Mouse (Mus musculus) midbrain, embryonic 14.5 days (tissue): ENCODE measurements around the gene Itch. TPM values are rescaled to one million over a fixed set of nuclear protein-coding genes. Genes with fewer than 3 reads are reported as not detected.
"Not testable (repeated sequence)": the region's sequence is repeated elsewhere in the genome, so short reads cannot be mapped to it uniquely, and the experiment has no call there.

Experiments
- ATAC-seq: fragments of 200-750 bp; cut with Nextera tagmentation; 2 replicates; pipeline ENCODE4 v1.8.0; 2017; ENCODE audit warnings: moderate number of reproducible peaks, moderate library complexity; ENCODE audit not compliant: low FRiP score, low TSS enrichment
- DNase-seq: peaks from one replicate; pipeline ENCODE4 v3.0.0-alpha.2; 2015
- H3K27ac ChIP-seq: fragments of 300-500 bp; sonication (generic); replicated peaks from 2 replicates; pipeline ENCODE4 v1.5.1; 2014; ENCODE audit warnings: mild to moderate bottlenecking, low read depth, low read length, moderate library complexity
- H3K27me3 ChIP-seq: fragments of 300-500 bp; sonication (generic); 2 replicates; pipeline ENCODE4 v1.6.1; 2014; ENCODE audit warnings: low read length, control low read depth, mixed read lengths; ENCODE audit not compliant: control insufficient read depth, insufficient read depth
- H3K36me3 ChIP-seq: fragments of 300-500 bp; sonication (generic); 2 replicates; pipeline ENCODE4 v1.6.1; 2014; ENCODE audit warnings: low read length, control low read depth; ENCODE audit not compliant: control insufficient read depth, insufficient read depth
- H3K4me1 ChIP-seq: fragments of 300-500 bp; sonication (generic); 2 replicates; pipeline ENCODE4 v1.6.1; 2014; ENCODE audit warnings: mild to moderate bottlenecking, antibody characterized with exemption, low read length, control low read depth; ENCODE audit not compliant: control insufficient read depth, insufficient read depth
- H3K4me2 ChIP-seq: fragments of 300-500 bp; sonication (generic); 2 replicates; pipeline ENCODE4 v1.6.1; 2014; ENCODE audit warnings: mild to moderate bottlenecking, low read length, moderate library complexity
- H3K4me3 ChIP-seq: fragments of 300-500 bp; sonication (generic); replicated peaks from 2 replicates; pipeline ENCODE4 v1.5.1; 2014; ENCODE audit warnings: low read depth, low read length
- H3K9ac ChIP-seq: fragments of 300-500 bp; sonication (generic); replicated peaks from 2 replicates; pipeline ENCODE4 v1.6.1; 2014; ENCODE audit warnings: mild to moderate bottlenecking, low read length, moderate library complexity
- H3K9me3 ChIP-seq: fragments of 300-500 bp; sonication (generic); 2 replicates; pipeline ENCODE4 v1.6.1; 2016; ENCODE audit warnings: low read length, control low read depth, mixed read lengths; ENCODE audit not compliant: control insufficient read depth
- WGBS: fragments of 180-500 bp; shearing (Covaris S2); extraction: QIAGEN DNeasy Blood & Tissue Kit; methylation state at CpG from one replicate; pipeline ENCODE4 v1.1.7; 2014; 5-methylcytosine and 5-hydroxymethylcytosine counted together
- polyA plus RNA-seq: library from polyadenylated mRNA; unstranded; fragments of >200 nt; fragmentation: Nextera tagmentation; extraction: Ambion mirVana; gene quantifications from 2 replicates; pipeline ENCODE4 v1.2.1, GENCODE M21; 2014

Gene Itch
- polyA plus RNA-seq, 1 experiment from 2014 or later: 42.9 TPM

DNA sequence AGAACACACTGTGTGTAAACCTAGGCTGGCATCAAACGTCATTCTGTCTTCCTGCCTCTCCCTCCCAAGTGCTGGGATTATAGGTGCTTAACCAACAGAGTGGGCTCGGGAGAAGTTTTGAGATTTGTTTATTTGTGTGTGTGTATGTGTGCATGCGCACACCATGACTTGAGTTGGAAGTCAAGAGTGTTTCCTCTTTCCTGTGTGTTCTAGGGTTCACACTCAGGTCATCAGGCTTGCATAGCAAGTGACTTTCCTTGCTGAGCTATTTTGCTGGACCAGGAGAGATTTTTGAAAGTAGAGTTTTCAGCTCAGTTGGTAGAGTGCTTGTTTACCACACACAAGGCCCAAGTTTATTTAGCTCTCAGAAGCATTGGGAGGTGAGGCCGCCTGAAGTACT lies 1.8 kb downstream of the Itch start:
- no peak overlapping the region for H3K9ac ChIP-seq
- no peaks in the 10 kb centered on the region for H3K9me3 ChIP-seq
- 0 out of 2 replicates have a peak overlapping the region, but pooled peaks have one; percentile 3 for H3K4me3 ChIP-seq
- peaks cover 21% of the 10 kb centered on the region for H3K36me3 ChIP-seq
- H3K4me2 ChIP-seq: peak overlapping the region; percentile 30
- no peaks in the 10 kb centered on the region for H3K27me3 ChIP-seq
- DNase-seq (no peak), ATAC-seq (no peak)
- WGBS: 72% methylated on average over 4 of the region's 4 CpGs
- H3K4me1 ChIP-seq: peaks cover 22% of the 10 kb centered on the region
- H3K27ac ChIP-seq: no peak overlapping the region

DNA sequence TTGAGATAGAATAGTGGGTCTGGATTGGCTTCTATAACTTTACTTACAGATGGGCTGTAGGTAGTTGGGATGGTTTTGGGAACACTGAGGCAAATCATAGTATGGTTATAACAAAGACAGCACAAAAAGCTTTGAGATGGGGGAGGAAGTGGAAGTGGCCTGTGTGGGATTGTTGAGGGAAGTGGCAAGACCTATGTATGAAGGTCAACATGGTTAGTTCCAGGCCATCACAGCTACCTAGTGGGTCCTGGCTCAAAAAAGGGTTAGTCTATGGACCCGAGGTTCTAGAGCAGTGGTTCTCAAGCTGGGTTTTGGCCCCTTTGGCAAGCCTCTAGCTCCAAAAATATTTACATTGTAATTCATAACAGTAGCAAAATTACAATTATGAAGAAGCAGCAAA lies 2.2 kb downstream of the Itch start:
- 96% methylated on average over 1 of the region's 1 CpGs for WGBS
- H3K4me2 ChIP-seq: peak overlapping the region; percentile 3

DNA sequence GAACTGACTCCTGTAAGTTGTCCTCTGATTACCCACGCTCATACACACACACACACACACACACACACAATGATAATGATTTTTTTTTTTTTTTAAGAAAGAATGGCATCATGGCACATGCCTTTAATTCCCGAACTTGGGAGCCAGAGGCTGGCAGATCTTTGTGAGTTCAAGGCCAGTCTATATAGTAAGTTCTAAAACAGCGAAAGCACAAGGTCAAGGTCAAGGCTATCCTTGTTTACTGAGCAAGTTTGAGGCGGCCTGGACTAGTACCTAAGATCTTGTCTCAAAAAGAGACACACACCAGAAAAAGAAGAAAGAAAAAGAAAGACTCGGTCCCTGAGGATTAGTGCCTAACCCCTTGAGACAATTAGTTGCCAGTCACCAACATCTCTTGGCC lies 7.7 kb downstream of the Itch start:
- DNase-seq (no peak), ATAC-seq (no peak)
- no peak overlapping the region for H3K9ac ChIP-seq
- no peaks in the 10 kb centered on the region for H3K27me3 ChIP-seq
- H3K27ac ChIP-seq: no peak overlapping the region
- H3K9me3 ChIP-seq: 0 out of 2 replicates have a peak, but pooled peaks cover 4% of the 10 kb centered on the region
- peaks cover 3% of the 10 kb centered on the region for H3K4me1 ChIP-seq
- peaks cover 77% of the 10 kb centered on the region for H3K36me3 ChIP-seq
- 94% methylated on average over 5 of the region's 5 CpGs for WGBS
- H3K4me3 ChIP-seq: no peak overlapping the region
- no peak overlapping the region for H3K4me2 ChIP-seq

More for the DNA sequence above, 2.2 kb downstream of the Itch start:
- Histone ChIP-seq H3K4me1 (peaks cover 22% of the 10 kb centered on the region), H3K4me3 (no peak overlapping the region), H3K27ac (no peak overlapping the region), H3K27me3 (no peaks in the 10 kb centered on the region), H3K9ac (no peak overlapping the region), H3K36me3 (peaks cover 25% of the 10 kb centered on the region), H3K9me3 (no peaks in the 10 kb centered on the region)
- no peak for ATAC-seq
- no peak for DNase-seq

DNA sequence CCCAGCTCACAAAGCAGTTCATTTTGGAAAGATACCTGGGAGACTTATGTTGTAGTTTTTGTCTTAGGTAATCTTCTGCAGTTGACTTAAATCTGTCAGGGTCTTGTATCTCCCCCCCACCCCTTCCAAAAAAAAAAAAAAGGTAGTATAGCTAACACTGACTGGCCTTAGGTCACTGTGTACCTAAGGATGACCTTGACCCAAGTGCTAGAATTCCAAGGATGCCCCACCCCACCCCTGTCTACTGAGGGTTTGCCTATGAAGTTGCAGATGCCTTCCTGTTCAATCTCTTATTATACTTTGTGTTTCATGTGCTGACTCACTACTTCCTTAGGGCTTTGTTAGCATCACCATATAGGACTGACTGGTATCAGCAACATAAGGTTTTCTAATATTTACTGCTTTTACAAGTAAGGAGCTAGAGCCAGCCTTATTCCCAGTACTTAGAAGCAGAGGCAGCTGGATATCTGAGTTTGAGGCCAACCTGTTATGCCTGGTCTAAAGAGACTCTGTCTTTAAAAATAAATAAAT lies 8.8 kb downstream of the Itch start:
- Histone ChIP-seq H3K4me1 (no peaks in the 10 kb centered on the region), H3K36me3 (peaks cover 86% of the 10 kb centered on the region), H3K27me3 (no peaks in the 10 kb centered on the region), H3K9me3 (peaks cover 12% of the 10 kb centered on the region), H3K27ac (no peak overlapping the region), H3K4me2 (no peak overlapping the region), H3K4me3 (no peak overlapping the region), H3K9ac (no peak overlapping the region)
- ATAC-seq (no peak), DNase-seq (no peak)

DNA sequence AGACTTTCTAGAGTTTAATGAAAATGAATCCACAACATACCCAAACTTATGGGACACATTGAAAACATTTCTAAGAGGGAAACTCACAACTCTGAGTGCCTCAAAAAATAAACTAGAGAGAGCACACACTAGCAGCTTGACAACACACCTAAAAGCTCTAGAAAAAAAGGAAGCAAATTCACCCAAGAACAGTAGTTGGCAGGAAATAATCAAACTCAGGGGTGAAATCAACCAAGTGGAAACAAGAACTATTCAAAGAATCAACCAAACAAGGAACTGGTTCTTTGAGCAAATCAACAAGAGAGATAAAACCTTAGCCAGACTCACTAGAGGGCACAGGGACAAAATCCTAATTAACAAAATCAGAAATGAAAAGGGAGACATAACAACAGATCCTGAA lies 16.0 kb downstream of the Itch start:
- H3K4me3 ChIP-seq, DNase-seq, H3K9ac ChIP-seq, H3K27me3 ChIP-seq, H3K4me2 ChIP-seq, H3K27ac ChIP-seq, H3K4me1 ChIP-seq, ATAC-seq: not testable (repeated sequence)
- Histone ChIP-seq H3K36me3 (peaks cover 31% of the 10 kb centered on the region), H3K9me3 (peaks cover 15% of the 10 kb centered on the region)

DNA sequence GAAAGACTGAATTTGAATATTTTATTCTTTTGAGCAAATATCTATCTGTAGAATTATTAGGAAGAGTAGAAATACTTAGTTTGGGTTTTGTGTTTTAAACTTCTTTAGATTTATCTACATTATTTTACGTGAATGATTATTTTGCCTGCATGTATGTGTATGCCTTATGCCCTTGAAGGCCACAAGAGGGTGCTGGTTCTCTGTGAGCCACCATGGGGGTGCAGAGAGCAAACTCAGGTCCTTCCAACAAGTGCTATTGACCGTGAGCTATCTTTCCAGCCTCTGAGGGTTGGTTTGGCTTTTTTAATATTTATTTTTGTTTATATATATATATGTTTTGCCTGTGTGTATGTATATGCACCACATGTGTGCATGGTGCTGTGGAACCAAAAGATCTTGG lies 74.1 kb downstream of the Itch start:
- Histone ChIP-seq H3K27me3 (no peaks in the 10 kb centered on the region), H3K36me3 (peaks cover 77% of the 10 kb centered on the region), H3K4me3 (no peak overlapping the region), H3K27ac (no peak overlapping the region), H3K4me1 (no peaks in the 10 kb centered on the region), H3K4me2 (no peak overlapping the region), H3K9me3 (no peaks in the 10 kb centered on the region), H3K9ac (no peak overlapping the region)
- no peak for ATAC-seq
- WGBS: 70% methylated on average over 2 of the region's 2 CpGs
- peak; percentile 63 for DNase-seq

DNA sequence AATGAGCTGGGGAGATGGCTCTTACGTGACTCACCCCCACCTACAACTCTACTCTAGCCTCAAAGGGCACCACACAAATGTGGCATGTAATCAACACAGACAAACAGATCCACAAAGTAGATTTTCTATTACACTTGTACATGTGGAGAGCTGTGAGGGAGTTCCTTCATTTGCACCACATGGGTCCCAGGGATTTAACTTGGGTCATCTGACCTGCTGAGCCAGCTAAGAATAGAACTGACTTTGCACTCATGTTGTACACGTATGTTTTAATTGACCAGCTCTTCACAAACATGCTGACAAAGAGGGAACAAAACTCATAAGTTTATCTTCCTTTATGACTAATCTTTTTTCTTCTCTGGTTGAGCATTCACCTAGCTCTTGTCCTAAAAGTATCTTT lies 89.8 kb downstream of the Itch start:
- no peak for ATAC-seq
- Histone ChIP-seq H3K4me1 (no peaks in the 10 kb centered on the region), H3K9ac (no peak overlapping the region), H3K9me3 (no peaks in the 10 kb centered on the region), H3K27me3 (no peaks in the 10 kb centered on the region), H3K4me2 (no peak overlapping the region), H3K4me3 (no peak overlapping the region), H3K27ac (no peak overlapping the region), H3K36me3 (peaks cover 86% of the 10 kb centered on the region)
- WGBS: 91% methylated on average over 2 of the region's 2 CpGs
- DNase-seq: no peak

DNA sequence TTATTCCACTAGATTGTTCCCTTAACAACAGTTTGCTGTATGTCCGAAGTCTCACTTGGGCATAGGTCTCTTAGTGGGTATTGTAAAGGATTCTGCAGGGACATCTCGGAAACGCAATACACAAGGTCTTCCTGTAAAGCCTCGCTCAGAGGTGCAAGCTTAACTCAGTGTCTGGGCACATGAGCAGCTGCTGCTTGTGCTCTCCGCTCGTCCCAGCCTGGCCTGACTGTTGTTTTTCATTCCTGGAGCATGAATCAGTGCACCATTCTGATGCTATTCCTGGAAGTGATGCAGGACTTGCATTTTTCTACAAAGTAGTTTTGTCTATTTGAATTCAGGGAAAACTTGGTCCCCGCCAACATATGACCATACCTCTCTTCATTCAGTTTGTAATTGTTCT lies 91.4 kb downstream of the Itch start:
- Histone ChIP-seq H3K4me1 (no peaks in the 10 kb centered on the region), H3K9me3 (no peaks in the 10 kb centered on the region), H3K9ac (no peak overlapping the region), H3K27me3 (no peaks in the 10 kb centered on the region), H3K27ac (no peak overlapping the region), H3K36me3 (peaks cover 71% of the 10 kb centered on the region), H3K4me2 (no peak overlapping the region), H3K4me3 (no peak overlapping the region)
- no peak for ATAC-seq
- DNase-seq: no peak
- 93% methylated on average over 7 of the region's 7 CpGs for WGBS

DNA sequence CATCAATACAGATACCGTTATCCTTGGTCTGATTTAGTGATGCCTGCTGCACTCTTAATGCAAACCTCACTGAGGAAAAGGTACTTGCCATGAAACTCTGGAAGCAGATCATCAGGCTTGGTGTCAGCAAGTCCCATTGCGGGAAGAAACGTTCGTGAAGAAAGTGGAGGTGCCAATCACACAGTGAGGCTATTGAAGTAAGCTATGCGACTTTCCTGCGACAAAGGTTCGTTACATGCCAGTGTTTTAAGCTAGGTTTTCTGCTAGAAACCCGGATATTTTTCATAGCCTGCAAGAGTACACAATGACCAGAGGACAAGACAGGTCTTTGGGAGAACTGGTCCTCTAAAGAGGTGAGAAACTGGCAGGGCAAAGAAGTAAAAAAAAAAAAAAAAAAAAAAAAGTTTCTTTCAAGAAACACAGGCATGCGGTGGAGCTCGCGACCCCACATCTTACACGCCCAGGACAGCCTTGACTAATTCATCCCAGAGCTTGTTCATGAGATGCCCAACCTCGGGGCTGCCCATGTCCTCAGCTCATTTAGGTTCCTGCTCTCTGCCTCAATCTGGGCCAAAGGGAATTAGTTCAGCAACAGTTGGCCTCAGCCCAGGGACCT lies 102.5 kb downstream of the Itch start:
- peak; percentile 85 for ATAC-seq
- H3K4me3 ChIP-seq: peak overlapping the region; percentile 92
- no peaks in the 10 kb centered on the region for H3K27me3 ChIP-seq
- H3K4me1 ChIP-seq: peaks cover 20% of the 10 kb centered on the region
- 3% methylated on average over 13 of the region's 13 CpGs for WGBS
- no peaks in the 10 kb centered on the region; the same call in 1 of the 2 replicates for H3K36me3 ChIP-seq
- peak; percentile 35 for DNase-seq
- peak overlapping the region; percentile 67 for H3K4me2 ChIP-seq
- peak overlapping the region; percentile 85 for H3K9ac ChIP-seq
- H3K27ac ChIP-seq: peak overlapping the region; percentile 88
- H3K9me3 ChIP-seq: no peaks in the 10 kb centered on the region
